Mouse (Mus musculus) spleen, postnatal 36 days (tissue): ENCODE measurements around the gene Myh4.

ENCODE experiments used
- DNase-seq, 2 experiments: peaks; one replicate each; pipeline ENCODE4 v3.0.0; 2022; ENCODE audit warnings: low spot score in 2 of 2, mixed read lengths in 1 of 2

Myh4 gene

DNA sequence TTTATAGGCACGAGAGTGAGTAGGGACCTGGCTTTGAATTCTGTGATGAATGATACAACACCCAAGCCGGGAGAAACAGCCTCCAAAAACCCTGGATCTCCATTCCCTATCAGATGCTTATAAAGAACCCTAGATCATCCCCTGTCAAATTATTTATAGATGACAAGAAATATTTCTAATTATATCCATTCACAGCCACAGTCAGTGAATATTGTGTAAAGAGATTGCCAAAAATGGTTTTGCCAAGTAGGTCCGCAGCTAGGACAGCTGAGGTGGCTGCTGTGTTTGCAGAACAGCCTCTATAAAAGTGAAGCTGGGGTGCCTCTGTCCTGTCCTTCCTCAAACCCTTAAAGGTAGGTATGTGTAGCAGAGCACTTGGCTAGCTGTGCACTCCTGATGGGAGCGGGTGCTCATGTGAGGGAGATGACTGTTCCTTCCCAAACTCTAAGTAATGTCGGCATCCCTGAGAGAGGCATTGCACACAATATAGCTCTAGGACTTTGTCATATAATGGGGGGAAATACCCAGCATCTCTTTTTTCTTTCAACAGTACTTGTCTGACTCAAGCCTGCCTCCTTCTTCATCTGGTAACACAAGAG is at the start of gene Myh4:
Gene Myh4, plus strand, starts transcription at position 549 of the 599 bp plus-strand sequence.
- DNase-seq, result no peak

DNA sequence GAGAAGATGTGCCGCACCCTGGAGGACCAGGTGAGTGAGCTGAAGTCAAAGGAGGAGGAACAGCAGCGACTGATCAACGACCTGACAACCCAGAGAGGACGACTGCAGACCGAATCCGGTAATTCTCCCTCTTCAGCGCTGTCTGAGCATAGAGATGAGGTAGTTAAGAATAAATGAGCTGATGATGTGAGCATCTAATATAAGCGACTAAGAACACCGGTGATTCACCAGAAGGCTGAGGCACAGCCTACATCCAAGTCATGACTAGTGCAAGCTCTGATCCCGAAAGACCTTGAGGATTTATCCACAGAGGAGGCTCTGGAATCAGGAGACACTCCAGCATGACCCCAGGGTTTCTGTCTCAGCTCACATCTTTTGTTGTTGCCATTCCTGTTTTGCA is 47.5 kb upstream of the Myh4 start:
- DNase-seq, result no peak

- DNase-seq, result no peak
Measured at GRCm38 (mm10) chr11:67190814-67191213, 47.0 kb upstream of the Myh4 start.

DNA sequence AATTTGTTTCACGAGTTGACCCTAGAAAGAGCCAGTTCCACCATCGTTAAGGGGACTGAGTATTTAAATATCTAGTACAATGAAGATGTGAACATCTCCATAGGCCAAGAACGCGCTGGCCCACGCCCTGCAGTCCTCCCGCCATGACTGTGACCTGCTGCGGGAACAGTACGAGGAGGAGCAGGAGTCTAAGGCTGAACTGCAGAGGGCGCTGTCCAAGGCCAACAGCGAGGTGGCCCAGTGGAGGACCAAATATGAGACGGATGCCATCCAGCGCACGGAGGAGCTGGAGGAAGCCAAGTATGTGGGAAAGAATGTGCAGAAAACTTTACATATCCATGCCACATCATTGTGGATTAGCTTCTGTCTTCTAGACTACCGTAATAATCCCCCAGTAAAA is 46.3 kb upstream of the Myh4 start:
- DNase-seq, result no peak

GRCm38 (mm10) chr11:67199321-67199720 is 38.5 kb upstream of the Myh4 start:
- no peak for DNase-seq

- DNase-seq, result no peak
Measured at GRCm38 (mm10) chr11:67199752-67200151, 38.1 kb upstream of the Myh4 start, which contains the start of gene Myh1. Gene Myh1, plus strand, starts transcription at chr11:67200052.

- no peak for DNase-seq
Measured at GRCm38 (mm10) chr11:67204766-67205165, 33.1 kb upstream of the Myh4 start.

DNA sequence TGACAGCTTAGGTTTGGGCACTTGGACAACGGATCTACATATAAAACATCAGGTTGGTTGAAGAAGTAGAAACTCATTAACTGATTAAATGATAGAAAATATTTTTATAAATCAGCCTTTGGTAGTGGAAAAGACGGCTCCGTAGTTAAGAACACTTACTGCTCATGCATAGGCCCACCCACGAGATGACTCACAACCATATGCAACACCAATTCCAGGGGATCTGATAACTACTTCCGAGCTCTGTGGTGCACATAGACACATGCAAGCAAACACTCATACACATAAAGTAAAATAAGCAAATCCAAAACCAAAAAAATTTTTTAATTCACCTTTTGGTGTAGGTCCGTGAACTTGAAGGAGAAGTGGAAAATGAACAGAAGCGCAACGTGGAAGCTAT is 16.0 kb upstream of the Myh4 start:
- no peak for DNase-seq

GRCm38 (mm10) chr11:67224466-67224865 is 13.4 kb upstream of the Myh4 start:
- DNase-seq, result no peak

- DNase-seq, result no peak
Measured at GRCm38 (mm10) chr11:67228731-67229130, 9.1 kb upstream of the Myh4 start.

DNA sequence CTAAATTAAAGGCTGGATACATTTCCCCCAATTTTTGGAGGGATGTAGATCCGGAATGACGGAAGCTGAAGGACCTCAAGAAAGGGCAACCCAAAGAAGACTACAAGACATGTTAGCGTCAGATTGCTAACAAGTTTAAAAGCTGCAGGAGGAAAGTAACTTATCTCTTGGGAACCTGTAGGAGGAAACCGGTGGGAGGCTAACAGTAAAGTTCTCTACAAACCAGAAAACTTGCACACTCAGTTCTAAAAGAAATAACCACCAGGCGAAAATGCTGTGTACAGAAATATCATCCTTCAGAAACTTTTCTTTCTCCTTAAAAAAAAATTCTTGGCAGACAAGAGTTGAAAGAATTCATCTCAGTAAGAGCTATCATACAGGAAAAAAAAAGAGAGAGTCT is 8.7 kb upstream of the Myh4 start:
- no peak for DNase-seq

GRCm38 (mm10) chr11:67229946-67230345 is 7.9 kb upstream of the Myh4 start:
- DNase-seq, result no peak

DNA sequence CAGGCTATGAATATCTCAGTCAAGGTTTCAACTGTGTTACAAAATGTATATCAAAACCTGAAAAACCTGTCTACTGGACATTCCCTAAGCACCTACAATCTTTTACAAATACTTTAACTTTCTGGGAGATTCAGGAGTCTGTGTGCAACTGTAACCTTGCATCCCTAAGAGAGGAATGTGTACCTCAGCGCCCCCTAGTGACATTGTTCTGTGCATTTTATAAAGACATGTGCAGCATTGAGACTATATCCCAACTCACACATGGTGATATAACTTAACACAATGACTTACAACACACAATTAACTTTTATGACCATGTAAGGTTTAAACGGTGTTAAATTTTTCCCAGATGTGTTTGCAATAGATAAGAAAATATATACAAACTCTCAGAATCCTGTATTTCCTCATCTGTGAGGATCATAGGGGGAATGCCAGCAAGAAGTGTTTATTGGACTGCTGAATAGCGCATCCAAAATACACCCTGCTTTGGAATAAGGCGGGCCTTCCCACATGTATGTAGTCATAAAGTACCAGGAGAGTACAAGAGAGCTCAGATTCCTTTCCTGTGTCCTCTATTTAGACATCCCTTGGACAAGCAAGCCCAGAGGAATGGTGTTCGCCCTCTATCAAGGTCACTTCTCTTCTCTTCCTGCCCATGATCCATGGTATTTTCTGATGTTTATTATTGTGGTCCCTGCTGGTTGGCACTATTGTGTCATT is 2.0 kb upstream of the Myh4 start:
- peak in 1 of 2 experiments; percentile 4 for DNase-seq

DNA sequence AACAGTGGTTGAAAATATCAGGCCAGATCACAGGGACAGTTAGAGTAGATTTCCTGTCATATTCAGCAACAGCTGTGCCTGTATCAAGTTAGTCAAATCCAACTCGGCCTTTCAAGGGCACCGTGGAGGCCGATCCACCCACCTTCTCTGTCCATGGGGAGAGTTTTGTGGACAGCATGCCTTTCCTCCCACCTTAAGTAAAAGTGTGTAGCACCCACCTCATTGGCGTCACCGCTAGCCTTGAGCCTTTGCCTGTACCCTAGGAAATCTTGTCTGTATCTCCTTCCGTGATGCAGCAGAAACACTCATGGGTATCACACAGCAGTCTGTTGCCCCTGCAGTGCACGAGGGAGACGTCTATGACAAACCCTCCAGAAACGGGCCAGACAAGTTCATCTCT is 1.0 kb upstream of the Myh4 start:
- no peak for DNase-seq

GRCm38 (mm10) chr11:67241051-67241450 is 3.2 kb downstream of the Myh4 start:
- no peak for DNase-seq

DNA sequence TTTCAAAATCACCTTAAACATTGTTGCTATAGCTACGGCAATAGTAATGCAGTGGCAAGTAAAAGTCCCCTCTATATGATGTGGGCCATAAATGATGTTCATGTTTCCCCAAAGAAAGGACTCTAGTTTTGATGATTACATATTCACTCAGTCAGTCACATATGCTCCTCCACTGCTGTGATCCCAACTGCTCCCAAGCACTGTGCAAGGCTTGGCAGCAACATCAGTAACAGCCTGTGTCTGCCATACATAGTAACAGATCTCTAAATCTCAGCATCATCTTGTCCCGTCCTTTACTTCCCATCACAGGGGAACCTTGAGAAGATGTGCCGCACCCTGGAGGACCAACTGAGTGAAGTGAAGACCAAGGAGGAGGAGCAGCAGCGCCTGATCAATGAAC is 15.9 kb downstream of the Myh4 start:
- no peak for DNase-seq

GRCm38 (mm10) chr11:67257048-67257447 is 19.2 kb downstream of the Myh4 start:
- DNase-seq, result no peak

GRCm38 (mm10) chr11:67260956-67261355 is 23.1 kb downstream of the Myh4 start:
- no peak for DNase-seq

DNA sequence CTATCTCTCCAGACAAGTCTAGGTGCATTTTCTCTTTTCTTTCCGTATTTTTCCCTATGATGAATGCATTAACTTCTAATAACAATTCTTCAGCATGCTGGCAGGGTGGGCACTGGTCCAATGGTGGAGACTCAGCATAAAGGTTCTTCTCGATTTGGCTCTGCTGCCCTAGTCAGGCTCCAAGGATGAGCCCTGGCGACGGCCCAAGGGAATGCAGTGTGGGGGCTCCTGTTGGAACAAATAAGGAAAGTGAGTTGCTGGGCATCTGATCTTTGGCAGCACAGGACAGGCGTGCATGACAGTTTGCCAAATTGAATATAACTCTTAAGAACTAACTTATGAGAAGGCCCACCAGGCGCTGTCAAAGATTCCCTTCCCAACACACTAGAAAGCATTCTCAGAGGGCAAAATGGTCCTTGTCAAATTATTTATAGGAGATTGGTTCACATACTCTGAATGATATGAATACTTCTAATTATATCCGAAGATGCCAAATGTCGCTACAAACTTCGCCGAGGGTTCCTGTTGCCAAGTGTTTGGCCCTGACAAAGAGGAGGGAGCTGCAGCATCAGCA is 38.9 kb downstream of the Myh4 start, which contains the start of gene Myh8:
Gene Myh8, plus strand, starts transcription at position 524 of the 574 bp plus-strand sequence.
- DNase-seq, result no peak

DNA sequence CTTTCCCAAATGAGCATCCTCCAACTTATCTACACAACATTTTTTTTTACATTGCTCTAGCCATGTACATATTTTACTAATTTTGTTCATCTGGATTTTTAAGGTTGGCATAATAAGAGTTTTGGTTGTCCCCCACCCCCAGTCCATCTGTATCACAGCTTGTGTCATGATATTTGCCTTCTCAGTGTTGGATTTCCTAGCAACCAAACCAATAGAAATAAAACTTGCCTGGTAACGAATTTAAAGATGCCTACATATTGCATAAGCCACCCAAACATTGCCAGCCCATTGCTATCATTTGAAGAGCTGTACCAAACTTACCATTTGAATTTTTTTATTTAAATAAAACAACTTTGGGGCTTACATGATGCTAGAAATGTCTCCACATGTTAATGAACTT is 55.6 kb downstream of the Myh4 start:
- no peak for DNase-seq
